Mouse (Mus musculus) spleen, embryonic (tissue): ENCODE measurements at regions not wholly inside any gene's neighbourhood (a gene's known extent, or its start where the extent isn't known, plus 50 kb on each side); places are given as distances from the start of the nearest gene placed in this dataset.

Experiments used
- CTCF ChIA-PET: fragments of 350-600 bp; sonication (Branson Sonifier 250); formaldehyde crosslinking; loops from one replicate; lab custom pipeline; 2022; lab: Charles Lee

DNA sequence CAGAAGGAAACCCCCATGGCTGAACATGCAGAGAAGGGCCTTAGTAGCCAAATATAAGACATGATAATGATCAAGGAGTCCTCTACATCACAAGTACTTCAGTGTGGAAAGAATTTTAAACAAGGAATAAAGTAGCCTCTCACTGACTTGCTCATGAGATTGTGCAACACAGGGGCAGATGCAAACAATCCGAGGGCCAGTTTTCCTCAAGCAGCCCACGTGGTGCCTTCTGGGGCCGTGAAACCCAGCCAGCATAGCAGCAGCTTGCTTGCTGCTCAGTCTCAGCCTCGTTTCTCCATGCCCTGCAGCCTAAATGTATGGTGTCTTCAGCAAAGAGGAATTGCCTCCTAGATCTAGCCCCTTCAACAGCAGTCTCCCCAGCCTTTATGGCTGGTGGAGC is 350.7 kb upstream of the Rasgrp1 start:
- CTCF ChIA-PET: no interaction called here

DNA sequence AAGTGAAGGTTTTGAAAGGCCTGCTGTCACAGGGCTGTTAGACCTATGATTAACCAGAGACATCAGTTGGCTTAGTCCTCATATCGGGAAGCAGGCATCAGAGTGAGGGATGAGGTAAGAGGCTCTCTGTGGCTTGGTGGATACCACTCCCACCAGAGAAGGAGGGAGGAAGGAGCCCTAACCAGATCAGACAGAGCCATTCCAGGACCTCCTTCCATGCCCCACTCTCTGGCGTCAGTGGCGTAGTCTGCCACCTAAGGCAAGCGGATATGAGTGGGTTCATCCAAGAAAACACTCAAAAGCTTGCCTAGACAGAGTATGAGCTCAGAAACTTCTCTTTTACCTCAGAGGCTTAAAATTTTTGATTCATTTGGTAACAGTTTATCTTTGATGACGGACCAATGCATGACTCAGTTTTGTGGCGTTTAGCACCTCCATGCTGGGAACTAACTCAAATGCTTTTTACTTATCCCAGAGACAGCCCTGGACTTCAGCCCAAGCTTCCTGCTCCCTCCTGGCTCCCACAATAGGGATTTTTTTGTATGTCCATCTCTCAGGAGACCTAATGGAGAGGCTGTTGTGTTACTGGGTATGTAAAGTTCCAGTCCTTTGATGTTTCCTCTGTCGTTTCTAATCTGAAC is 367.5 kb upstream of the Rasgrp1 start:
- CTCF ChIA-PET: no interaction called here

DNA sequence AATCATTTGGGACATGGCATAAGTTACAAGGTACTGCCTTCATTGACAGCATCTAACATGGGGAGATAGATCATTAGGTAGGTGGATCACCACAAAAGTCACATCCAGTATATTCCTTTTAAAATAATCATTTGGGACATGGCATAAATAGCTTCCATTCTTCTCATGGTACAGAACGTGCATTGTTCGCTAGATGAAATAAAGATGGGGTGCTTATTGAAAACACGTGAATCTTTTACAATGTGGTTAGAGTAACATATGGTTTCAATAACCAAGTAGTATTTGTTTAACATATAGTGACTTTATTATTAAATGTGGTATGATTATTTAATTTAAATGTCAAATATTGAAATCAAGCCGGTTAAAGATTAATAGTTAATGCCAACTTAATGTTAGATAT is 381.3 kb upstream of the Rasgrp1 start:
- CTCF ChIA-PET: no interaction called here

DNA sequence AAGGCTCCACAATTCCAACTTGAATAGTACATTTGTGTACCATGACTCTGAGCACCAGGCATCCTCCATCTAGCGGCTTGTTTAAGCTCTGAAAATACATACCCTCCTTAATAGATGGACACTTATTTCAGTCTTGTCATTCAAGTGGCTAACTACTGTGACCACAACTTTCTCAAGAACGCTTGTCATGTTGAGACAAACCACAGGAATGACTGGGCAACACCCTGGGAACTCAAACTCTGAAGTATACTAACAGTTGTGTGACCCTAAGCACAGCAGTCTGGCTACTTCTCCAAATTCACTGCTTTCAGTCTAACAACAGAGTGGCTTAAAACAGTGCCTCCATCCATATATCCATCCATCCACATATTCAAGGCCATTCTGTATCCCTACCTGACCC is 380.4 kb upstream of the Thbs1 start:
- CTCF ChIA-PET: no interaction called here

DNA sequence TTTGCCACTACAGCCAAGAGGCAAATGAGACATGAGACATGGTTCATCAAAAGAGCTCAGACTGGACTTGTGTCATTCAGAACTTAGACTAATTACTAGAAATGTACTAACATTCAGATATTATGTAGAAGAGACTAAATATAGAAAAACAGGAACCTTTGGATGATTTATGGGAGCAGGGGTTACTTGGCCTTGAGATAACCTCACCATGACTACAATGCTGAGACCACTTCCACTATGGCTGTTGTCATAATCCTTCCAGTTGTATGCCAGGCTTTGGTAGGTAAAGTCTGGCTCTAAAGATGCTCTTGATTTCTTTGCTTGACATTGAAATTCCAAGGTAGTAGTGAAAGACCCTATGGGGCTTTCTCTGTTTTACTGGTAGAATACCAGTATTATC is 369.3 kb upstream of the Thbs1 start:
- CTCF ChIA-PET: no interaction called here

DNA sequence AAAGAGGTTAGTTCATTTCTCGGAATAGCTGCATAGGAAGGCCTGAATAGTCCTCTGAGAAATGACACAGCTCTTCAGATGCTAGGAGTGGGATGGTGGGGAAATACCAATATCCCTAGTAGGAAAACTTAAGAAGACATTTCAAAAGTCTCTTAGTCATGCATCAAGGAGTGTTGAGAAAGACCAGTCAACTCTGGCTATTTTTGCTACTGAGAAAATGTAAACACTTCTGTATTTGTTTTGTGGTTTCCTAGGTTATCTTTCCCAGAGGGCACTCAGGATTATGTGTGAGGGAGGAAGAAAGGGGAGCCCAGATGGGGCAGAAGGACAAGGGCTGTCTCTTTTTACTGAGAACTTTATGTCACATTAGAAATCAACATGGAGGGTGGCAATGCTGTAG is 367.8 kb upstream of the Thbs1 start:
- CTCF ChIA-PET: no interaction called here

DNA sequence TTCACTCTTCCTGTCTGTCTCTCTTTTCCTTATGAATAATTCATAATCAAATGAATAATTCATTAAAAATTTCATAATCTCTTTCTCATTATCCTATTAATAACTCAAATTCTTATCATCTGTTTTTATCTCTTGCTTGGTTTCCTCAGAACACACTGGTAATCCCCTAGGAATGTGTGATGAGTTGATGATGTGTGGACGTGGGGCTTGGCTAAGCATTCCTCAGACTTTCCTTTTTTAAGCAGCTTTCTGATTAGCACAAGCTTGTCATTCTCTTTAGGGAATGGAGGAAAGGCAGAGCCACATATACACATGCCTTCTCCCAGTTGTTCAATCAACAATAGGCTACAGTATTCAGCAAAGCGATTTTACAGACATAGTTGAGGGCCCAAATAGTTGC is 365.9 kb upstream of the Thbs1 start:
- CTCF ChIA-PET: no interaction called here

DNA sequence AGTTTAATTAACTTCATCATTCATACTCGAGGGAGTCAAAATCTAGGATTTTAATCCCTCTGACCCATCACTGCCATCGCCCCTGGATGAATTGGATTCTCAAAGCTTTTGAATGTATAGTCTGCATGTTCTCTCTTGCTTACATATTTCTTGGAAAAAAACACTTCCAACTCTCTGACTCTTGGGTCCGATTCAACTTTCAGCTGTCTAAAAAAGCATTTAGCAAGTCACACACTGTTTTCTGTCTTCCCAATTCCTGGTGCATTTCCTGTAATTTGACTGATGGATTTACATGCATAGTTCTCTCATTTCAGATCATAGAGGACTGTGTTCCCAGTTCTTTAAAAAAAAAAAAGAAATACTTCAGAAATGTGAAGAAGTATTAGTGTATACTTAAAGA is 364.5 kb upstream of the Thbs1 start:
- CTCF ChIA-PET: no interaction called here

DNA sequence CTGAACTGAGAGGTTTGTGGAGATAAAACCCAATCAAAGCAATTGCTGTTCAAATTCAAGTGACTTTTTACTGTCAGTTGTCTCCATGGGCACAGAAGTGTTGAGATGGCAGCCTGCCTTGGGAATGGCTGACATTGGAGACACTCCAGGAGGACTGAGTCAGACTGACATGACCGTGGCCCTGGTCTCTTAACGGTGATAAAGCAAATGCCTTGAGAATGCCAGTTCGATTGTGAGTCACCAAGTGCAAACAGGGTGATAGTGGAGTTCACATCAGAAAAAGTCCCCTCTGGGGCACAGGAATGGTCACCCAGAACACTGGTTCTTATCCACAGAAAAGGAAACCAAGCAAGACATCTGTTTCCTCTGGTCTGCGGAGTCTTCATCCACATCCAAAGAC is 362.8 kb upstream of the Thbs1 start:
- CTCF ChIA-PET: no interaction called here

DNA sequence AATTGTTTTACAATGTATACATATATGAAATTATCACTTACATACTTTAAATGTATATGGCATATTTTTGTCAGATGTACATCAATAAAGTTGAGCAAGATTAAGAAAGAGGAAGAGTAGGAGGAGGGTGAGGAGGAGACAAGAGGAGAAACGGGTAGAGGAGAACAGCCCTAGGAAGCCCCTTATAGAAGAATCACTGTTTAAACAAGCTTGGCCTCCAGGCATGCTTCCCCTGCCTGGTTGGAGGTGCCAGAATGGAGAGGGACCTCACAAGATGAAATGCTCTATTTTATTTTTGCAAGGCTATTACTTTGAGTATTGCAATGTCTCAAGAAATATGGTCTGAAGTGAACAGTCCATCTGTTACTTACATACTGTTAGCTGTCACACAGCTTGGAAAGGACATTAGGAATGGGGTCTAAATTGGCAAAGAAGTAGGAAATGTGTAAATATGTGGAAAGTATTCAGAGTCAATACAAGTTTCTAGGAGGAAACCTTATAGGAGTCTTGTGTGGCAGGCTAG is 352.1 kb upstream of the Thbs1 start:
- CTCF ChIA-PET: no interaction called here

DNA sequence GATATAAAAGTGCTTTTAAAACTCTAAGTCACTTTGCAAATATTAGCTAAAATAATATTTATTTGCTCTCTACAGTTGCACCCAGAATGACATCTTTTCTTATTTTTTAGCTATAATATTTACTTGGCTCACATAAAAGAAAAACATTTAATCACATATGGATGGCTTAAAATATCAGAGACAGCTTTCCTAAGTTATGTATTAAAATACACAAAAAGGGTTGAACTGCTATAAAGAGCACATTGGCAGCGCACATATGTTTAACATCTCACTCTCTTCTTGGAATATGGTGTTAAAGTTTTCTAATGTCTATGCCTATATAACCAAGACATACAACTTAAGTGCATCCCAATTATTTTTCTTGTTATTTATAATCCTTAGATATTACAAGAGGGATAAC is 348.0 kb upstream of the Thbs1 start:
- CTCF ChIA-PET: no interaction called here

DNA sequence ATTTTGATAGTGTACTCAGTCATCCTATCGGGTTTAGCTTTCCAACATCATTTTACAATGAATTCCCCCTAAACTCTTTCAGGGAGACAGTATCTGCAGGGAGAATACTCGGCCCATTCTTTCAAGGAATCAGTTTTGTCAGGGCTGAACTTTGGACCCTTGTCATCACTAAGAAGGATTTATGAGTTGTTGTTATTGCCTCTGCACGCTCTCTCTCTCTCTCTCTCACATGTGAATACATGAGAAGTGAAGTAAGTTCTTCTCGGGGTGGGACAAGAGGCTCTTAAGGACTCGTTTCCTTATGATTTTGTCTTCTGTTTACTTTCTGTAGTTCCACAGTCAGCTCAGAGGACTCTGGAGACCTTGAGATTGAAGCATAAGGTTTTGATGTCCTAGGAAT is 346.1 kb upstream of the Thbs1 start:
- CTCF ChIA-PET: no interaction called here

DNA sequence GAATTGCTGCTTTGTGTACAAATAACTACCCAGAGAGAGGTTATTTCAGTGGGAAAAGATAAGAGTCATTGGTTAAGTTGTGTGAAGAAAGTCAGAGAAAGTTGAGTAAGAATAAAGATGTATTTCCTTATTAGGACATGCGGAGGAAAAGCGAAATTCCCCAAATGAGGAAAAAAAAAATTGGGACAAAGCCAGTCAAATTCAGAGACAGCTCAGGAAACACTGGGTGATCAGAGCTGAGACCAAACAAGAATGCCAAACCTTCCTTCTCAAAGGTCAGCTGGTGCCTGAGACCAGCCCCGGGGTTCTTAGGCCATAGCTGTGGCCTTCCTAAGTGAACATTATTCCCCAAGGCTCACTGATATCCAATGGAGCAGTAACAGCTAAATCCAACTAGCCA is 345.2 kb upstream of the Thbs1 start:
- CTCF ChIA-PET: no interaction called here

DNA sequence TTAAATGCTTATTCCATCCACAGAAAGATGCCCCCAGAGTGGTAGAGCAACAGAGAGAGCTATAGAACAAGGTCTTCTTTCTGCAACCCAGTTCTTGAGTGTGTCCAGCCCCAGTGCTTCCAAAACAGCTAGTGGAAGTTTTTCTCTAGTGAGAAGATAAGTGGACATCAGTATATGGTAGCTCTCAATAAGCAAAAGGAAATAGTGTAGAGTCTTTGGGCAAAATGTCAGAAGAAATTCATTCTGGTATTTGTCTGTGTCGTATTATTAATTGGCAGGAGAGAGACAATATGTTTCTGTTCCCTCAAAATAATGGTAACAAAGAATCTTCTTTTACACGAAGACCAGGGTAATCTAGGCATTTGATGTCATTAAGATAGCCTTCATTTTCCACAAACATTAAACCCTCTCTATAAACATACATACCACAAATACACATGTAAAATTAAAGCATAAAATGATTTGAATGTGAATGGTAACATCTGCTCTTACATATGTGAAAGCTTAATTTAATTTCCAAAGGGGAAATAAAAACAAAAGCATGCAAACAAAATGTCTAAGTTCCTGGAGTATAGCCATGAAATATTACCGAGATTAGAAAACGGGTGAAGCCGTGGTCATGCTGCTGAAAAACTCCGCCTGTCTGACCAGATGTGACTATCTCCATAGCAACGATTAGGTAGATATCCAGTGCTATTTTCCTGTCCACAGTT is 342.1 kb upstream of the Thbs1 start:
- CTCF ChIA-PET: no interaction called here

DNA sequence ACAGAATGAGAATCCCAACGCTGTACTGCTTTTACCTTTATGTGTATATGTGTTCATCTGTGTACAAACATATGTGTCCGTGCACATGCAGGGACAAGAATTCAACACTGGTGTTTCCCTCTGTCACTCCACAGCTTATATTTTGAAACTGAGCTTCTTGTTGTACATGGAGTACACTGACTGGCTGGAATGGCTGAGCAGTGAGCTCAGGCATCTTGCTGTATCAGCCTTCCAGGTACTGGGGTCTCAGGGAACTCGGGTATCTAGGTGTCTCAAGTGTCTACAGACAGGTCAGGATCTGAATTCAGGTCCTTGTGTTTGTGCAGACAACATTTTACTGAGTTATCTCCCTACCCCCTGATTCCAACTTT is 341.6 kb upstream of the Thbs1 start:
- CTCF ChIA-PET: interaction anchor here (0.7 kb wide), 1 partner anchor 288 kb away, joined by 6 read pairs; no protein-coding TSS in a partner anchor

DNA sequence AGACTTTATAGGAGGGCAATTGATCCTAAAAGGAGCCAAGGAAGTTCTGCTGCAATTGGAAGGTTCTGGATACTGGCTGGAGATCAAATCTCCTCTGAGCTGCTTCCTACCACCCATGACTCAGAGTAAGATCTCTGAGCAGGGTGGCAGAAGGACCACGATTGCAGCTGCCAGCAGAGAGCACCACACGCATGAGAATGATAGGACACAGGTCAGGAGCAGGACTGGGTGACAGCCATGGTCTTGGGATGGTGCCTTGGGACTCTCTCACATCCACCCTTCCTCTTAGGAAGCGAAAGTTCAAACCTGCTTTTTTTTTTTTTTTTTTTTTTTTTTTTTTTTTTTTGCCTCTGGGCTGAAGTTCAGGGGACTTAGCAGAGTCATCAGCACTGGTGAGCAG is 331.4 kb upstream of the Thbs1 start:
- CTCF ChIA-PET: no interaction called here

DNA sequence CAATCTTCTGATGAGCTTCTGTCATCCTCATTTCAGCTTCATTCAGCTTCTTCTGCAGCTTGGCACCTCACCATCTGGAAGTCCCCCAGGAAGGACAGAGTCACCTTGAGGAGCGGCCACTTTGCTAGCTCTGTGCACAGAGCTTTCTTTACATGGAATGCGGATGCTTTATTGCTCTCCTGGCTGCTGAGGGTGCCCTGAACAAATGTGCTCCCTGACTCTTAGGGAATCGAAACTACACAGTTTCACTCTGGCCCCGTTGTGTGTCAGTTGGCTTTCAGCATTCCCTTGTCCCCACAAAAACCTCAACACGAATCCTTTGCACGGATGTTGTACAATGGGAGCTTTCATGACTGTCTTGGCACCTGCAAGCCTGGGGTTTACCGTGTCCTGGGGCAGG is 330.9 kb upstream of the Thbs1 start:
- CTCF ChIA-PET: no interaction called here

DNA sequence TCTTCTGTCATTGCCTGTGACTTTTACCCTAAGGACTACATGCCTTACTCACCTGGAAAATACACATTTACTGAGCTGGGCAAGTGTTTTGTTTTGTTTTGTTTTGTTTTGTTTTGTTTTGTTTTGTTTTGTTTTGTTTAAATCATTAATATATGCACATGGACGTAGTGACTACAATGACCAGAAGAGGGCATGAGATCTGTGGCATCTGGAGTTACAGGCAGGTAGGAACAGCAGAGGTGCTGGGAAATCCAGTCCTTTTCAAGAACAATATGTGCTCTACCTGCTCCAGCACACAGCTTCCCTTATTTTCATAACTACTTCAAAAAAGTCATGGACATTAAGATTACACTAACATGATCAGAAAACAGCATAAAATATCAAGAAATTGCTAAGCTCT is 324.4 kb upstream of the Thbs1 start:
- CTCF ChIA-PET: no interaction called here

DNA sequence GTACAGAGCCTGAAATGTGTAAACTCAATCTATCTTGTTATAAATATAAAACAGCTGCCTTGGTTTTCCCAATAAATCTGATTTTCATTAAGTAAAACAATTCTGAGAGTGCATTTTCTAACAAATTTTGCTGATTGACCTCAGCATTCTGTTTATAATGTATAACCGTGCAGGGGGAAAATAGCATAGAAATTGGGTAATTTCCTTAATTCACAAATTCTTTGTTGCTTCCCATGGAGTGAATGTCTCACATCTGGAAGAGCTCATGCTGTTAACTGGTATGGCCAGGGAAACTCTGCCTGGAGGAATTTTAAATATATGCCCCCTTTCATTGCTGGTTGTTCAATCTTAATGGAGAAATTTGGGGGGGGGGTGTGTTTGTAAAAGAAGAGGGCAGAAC is 317.4 kb upstream of the Thbs1 start:
- CTCF ChIA-PET: no interaction called here

DNA sequence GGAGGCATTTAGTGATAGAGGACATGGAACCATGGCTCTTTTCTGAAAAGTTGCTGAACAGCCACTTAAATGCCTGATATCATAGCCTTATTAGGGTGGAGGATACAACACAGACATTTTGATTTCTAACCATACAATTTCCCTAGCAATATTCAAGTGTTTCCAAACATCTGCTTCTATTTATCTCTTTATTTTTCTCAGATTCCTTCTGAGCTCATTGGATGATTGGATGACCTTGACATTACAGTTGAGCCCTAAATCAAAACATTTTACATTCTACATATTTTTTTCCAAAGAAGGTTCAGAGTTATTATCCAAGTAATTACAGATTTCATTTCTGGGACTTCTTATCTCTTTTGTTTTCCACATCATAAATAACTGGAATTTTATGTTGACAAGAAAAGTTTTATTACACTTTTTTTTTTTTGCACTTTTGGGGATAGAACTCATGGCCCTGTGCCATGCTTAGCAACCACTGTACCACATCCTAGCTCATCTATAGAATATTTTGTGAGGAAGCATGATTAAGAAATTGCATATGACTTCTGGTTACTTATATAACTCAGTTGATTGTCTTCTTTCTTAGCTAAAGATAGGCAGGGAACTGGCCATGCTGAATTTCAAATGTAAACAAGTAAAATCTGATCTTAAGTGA is 309.6 kb upstream of the Thbs1 start:
- CTCF ChIA-PET: no interaction called here

DNA sequence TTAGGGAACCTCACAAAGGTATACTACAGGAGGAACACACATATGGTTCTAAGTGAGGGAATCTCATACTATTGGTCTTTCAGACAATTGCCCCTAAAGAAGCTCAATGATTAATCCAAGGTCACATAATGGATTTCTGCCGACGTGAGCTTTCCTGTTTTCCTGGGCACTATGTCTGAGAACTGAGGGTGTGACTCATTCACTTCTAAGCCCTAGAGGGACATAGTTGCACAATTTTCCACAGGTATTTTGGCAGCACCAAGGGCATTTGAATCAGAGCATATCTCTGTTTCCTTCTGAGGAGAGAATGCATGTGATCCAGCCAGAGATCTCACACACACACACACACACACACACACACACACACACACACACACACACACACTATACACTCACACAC is 309.0 kb upstream of the Thbs1 start:
- CTCF ChIA-PET: no interaction called here

DNA sequence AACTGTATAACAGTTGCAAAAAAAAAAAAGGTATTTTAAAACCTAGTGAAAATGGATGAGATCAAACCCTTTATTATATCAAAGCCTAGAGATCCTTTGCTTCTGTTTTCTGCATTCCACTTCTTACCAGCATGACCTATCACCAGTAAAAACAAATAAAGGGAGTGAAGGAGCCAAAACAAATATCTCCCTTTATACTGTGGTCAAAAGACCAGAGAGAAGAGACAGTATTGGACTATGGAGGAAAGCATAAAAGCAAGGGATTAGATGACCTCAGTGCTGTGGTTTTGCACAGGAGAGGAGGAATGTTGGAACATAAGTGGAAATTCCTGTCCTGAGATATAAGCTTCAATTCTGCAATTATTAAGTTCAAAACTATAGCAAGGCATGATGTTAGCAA is 307.0 kb upstream of the Thbs1 start:
- CTCF ChIA-PET: no interaction called here

DNA sequence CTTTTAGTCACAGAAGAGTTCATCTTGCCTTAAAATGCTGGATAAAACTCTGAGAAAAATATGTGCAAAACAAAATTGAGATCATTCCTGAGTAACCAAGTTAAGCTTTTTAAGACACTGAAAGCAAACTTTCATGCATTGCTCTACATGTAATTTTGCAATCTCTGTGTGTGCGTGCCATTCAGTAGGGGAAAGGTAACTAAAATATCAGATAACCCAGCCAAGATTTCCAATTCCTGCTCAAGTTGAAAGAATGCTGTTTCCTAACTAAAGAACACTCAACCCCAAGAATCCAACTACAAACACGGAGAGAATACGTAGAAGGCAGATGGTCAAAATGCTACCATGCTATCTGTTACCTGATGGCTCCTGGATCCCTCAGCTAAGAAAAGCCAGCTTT is 304.6 kb upstream of the Thbs1 start:
- CTCF ChIA-PET: no interaction called here
